Mouse (Mus musculus) cerebellum, adult 8-10 months (tissue): ENCODE data around the gene Prpf39.

ENCODE experiments used
- DNase-seq: peaks from one replicate; pipeline ENCODE4 v3.0.0; 2022

The Prpf39 gene

DNA sequence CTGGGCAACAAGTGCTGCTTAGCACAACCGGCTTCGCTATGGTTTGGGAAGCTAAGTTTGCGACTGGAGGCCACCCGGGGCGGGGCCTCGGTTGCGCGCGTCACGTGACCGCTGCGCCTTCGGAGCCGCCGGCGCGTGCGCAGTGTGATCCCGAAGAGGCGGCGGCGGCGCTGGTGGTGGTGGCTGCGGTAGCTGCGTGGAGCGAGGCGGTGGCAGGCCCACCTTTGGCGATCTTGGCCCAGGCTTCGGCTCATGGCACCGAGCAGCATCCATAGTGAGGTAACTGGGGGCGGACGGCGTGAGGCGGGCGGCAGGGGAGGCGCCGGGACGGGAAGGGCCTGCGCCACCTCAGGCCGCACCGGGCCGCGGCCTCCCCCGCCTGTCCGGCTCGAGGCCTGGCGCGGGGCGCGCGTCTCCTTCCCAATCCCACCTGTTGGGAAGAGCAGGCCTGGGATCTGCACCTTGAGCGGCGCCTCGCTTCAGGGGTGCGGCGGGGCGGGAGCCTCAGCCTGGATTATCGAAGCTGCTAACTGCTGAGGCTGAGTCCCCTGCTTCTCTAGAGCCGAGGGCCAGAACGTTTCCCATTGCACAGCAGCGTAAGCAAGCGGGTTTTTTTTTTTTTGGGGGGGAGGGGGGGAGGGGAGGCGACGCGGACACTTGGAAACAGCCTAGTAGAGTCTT, at the start of gene Prpf39:
TSS of gene Prpf39 (plus strand) at position 144 of the 681 bp plus-strand sequence.
- peak; percentile 90 for DNase-seq

DNA sequence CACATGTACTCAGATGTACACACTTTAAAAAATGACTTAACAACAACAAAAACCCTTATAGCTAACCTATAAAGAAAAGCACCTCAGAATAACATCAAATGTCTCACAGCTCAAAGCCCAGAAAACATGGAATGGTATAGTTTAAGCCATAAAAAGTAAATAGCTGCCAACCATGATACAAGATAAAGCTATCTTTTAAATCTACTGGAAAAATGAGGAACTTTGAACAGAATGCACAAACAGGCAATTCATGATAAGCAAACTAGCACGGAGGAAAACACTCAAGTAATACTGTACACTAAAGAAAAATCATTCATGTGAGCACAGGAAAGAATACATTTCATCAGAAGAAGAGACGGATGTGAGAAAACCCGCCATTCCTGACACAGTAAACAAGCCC, 28.4 kb upstream of the Prpf39 start:
- DNase-seq, result no peak

DNA sequence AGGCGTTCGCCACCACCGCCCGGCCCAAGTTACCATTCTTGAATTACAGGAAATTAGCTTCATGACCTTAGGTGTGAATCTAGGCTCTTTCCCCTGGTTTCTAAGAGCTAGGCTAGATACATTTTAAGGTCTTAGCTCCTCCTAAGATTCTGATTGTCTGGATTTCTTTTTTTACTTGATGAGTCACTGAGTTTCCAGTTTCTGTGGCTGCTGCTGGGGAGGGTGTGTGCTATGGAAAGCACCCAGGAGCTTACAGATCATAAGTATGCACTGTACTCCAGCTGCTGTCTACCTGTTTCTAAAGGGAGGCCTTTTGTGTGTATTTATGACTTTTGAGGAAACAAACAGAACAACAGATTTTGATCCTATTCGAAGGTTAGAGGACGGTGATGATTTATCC, 13.3 kb upstream of the Prpf39 start:
- no peak for DNase-seq

DNA sequence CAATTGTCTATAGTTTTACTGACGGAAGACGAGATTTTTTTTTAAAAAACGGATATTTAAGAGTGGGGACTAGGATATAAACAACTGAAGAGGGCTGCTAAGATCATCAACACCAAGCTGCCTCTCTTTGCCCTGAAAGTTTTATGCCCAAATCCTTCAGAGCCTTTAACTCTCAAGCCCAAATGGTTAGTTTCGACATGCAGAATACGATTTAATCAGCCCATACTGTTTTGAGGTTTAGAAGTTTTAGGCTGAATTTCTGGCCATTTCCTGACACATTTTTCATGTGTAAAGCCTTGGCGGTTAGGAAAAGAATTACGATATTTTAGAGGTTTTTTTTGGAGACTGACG, 319 bp upstream of the Prpf39 start:
- DNase-seq, result no peak

DNA sequence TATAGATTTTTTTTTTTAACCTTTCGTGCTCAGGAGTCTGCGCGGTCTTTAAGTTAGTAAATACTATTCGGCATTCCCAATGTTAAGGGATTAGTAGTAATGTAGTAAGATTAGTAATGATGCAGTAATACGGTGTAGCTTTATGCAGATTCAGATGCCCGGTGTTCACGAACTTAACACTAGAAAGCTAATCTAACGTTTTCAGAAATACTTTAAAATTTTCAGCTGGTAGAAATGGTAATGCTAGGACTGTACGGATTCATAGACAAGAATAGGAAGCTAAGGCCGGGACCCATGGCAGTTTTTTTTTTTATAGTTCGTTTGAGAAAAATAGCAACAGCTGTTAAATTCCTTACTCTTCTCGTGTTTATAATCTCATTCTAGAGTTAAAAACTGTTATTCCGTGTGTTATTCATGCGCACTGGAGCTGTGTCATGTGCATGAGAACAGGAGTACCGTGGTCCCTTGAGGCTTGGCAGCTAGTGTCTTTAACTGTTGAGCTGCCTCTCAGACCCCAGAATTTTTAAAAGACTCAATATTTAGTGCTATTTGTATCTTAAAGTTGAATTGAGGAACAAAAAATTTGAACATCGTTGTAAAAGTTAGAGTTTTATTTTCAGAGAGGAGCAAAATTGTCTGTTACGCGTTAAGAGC, 886 bp downstream of the Prpf39 start:
- no peak for DNase-seq

DNA sequence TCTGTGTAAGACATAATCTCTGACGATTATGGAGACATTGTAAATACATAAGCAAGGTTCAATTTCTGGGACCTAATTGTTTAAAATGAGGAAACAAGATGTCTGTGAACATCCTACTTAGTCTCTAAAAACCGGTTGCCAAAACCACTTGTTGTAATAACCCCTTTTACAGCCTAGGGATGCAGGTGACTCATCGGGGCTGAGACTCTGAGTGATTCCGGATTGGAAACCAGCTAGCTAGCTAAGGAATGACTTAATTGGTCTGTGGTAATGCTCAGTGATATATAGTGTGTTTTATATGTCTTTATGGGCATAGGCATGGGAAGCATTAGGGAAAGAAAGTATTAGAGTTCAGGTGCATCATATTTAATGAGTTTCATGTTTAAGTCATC, 1.4 kb downstream of the Prpf39 start:
- no peak for DNase-seq

DNA sequence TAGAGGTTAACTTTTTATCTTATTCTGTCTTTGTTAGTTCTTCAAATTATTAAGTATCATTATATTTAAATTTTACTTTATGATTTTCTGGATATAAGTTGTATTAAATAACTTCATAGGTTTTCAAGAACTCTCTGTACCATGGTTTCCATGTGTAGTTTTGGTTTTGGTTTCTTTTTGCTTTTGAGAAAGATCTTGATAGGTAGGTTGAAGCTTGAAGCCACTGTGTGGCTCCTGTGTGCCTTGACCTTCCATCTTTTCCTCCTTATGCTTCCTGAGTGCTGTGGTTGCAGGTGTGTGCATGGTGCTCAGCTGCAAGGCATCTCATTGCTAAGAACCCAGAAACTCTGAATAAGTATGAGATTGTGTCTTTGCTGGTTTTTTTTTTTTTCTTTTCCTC, 12.7 kb downstream of the Prpf39 start:
- DNase-seq, result no peak

DNA sequence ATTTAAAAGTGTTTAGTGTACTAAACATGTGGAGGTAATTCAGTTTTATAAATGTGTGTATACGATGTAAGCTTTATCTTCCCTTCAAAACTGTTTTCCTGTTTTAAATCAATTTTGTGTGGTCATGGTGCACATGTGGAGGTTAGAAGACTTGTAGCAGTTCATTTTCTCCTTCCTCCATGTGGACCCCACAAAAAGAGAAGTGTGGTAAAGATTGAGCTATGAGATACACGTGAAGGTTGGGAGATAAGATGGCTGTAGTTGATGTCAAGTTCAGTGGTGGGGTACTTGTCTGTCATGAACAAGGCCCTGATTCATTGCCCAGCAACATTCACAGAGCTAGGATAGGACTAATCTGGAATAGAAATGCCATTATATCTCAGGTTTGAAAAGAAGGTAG, 22.1 kb downstream of the Prpf39 start:
- DNase-seq, result no peak

DNA sequence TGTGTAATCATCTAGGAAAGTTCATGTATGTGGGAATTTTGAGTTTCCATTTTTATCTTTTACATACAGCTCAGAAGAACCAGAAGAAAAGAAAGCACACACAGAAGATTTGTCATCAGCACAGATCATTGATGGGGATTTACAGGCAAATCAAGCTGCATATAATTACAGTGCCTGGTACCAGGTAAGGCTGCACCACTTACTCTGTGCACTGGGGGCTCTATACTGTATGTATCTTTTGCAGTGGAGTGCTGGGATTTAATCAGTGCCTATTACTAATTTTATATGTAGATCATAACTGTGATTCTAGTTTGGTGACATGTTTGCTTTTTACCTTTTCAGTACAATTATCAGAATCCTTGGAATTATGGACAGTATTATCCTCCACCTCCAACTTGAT, 24.9 kb downstream of the Prpf39 start:
- no peak for DNase-seq

DNA sequence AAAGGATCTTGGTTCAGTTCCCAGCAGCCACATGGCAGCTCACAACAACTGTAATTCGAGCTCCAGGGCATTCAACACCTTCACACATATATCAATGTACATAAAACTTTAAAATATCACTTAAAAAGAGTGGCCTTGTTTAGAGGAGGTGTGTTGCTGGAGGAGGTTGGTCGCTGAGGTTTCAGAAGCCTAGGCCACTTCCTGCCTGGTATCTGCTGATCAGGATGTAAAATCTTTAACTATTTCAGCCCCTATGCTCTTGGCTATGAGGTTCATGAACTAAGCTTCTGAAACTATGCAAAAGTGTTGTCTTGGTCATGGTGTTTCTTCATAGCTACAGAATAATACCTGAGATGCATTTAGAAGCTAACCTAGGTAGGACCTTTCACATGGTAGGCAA, 29.1 kb downstream of the Prpf39 start:
- DNase-seq, result no peak

DNA sequence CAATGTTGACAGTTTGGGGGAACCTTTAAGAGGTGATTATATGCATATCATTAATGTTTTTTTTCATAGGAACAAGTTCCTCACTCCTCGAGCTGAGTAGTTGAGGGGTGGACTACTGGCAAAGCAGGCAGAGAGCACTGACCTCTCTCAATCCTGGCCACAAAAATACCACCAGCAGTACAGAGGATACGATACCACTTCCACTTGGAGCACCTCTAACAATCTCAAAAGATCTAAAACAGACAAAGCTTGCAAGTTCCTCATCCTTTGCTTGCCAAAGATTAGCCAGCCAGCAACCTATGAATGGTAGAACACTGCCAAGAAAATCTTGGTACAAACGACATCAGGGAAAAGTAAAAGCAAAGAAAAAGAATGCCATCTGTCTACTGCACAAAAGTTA, 30.1 kb downstream of the Prpf39 start:
- DNase-seq, result no peak

DNA sequence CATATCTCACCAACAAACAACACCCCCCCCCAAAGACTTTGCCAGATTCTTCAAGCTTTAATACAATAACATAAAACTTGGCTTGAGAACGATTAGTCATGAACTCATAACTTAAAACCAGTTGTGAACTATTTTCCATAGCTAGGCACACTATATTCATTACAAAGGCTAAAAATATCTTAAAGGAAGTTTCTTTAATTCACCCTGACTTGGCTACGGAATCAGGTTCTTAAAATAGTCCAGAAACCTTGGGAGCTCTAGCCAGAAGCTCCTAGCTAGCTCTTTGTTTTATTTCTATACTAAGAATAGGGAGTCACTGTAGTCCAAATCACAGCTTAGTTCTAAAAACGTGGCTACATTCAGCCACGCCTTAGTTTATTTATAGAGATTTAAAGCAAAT, 32.3 kb downstream of the Prpf39 start:
- DNase-seq, result no peak

DNA sequence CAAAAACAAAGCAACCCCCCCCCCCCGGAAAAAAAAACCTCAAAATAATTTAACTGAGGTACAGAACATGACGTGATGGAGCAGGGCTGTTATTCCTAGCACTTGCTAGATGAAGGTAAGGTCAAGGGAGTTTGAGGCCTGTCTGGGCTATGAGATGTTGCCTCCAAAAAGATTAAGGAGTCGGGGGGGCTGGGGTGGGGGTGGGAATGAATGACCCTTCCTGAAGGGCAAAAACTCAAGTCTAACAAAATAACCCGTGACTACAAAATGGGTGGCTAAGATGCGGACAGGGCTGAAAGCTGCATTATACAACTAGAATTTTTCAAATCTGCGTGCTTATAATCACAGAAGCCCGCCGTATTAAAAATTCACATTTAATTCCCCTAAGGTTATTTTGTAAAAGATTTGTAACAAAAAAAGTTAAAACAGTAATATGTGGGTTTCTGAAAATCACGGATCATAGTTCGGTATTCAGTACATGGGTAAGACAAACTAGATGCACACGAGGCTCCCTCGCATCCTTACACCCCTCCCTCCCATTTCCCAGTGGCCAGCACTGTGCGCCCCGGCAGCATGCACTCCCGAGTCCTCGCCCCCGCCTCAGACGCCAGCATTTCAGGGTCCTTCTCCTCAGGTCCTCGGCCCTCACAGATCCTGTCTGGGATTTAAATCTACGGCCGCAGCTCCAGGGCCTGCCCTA, 36.9 kb downstream of the Prpf39 start:
- no peak for DNase-seq

DNA sequence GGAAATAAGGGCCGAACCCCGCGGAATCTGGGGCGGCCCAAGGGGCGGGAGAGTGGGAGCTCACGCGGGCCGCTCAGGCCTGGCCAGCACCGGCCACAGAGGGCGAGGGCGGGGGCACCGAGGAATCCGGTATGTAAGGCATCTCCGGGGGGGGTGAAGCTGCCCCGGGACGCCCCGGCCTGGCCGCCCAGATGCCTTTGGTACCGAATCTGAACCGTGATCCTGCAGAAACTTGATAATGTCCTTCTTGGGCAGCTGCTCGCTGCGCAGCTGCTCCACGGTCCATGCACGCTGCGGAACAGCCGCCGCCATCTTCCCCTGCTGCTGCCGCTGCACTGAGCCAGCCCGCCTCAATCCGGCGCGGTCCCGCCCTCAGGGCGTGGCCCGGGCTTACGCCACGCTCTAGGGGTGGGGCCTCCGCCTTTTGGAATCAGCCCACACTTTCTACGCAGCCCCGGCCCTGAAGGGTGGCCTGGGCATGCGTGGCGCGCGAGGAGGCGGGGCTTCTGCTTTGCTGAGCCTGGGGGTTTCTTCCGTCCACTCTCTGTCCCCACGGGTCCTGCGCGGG, 37.6 kb downstream of the Prpf39 start, which contains the start of gene Fkbp3:
TSS of gene Fkbp3 (minus strand) at position 397 of the 568 bp plus-strand sequence.
- DNase-seq, result peak; percentile 98

DNA sequence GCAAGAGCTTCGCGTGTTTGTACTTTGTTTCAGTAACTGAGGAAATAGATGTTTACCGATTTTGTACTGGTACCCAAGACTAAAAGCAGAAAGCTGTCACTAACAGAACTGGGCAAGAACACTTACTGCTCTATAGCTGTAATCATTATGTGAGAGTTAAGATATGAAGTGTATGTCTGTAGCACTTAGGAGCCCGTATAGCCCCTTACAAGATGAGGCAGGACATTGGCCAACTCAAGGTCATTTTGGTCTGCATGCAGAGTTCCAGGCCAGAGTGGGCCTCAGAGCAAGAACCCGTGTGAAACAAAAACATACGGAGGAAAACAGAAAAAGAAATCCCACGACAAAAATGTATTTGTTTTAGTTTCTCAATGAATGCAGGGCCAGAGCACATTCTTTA, 38.5 kb downstream of the Prpf39 start:
- DNase-seq, result peak; percentile 18

DNA sequence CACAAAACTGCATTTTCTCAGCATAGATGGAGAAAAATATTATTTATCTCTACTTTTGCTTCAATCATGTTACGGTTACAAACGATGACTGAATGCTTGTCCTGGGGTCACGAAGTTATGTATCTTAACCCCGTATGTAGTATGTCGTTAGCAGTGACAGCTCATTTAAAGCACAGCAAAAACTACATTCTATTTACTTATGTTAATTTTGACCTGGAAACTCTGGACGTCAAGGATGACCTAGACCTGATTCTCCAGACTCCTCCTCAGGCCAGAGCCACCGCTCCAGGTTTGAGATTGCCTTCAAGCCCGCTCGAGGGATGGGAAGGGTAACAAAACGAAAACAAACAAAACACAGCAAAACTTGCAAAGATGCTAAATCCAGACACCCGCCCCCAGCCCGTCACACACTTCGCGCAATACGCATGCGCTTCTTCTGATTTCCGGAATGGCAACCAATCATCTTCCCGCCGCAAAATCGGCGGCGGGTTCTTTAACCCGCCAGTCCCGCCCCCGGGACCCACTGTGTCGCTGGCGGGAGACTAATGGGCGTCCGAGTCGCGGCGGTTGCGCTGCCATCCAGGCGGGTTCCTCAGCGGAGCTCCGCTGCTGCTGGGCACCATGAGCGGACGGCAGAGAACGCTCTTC, 39.1 kb downstream of the Prpf39 start, which contains the start of gene Fancm:
TSS of gene Fancm (plus strand) at position 519 of the 648 bp plus-strand sequence.
- peak; percentile 84 for DNase-seq

DNA sequence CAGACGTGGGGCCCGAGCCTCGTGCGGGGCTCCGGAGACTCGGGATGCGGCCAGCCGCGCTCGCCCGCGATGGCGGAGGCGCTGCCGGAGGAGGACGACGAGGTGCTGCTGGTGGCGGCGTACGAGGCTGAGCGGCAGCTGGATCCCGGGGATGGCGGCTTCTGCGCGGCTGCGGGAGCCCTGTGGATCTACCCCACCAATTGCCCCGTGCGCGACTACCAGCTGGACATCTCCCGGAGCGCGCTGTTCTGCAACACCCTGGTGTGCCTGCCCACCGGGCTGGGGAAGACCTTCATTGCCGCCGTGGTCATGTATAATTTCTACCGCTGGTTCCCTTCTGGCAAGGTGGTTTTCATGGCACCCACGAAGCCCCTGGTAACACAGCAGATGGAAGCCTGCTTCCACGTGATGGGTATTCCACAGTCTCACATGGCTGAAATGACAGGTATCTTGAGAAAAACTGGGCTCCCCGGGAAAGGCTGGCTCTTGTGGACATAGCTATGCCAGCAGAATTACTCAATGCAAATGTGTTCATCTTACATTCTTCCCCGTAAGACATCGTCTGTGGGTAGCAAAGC, 39.7 kb downstream of the Prpf39 start:
- DNase-seq, result no peak

DNA sequence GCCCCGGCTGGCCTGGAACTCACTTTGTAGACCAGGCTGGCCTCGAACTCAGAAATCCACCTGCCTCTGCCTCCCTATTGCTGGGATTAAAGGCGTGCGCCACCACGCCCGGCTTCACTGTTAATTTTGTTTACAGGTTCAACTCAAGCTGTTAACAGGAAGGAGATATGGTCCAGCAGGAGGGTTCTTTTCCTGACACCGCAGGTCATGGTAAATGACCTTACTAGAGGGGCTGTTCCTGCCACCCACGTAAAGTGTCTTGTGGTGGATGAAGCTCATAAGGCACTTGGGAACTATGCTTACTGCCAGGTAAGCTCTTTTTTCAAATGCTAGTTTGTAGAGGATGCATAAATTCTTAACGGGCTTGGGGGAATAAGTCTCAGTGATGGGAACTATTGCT, 40.8 kb downstream of the Prpf39 start:
- no peak for DNase-seq

DNA sequence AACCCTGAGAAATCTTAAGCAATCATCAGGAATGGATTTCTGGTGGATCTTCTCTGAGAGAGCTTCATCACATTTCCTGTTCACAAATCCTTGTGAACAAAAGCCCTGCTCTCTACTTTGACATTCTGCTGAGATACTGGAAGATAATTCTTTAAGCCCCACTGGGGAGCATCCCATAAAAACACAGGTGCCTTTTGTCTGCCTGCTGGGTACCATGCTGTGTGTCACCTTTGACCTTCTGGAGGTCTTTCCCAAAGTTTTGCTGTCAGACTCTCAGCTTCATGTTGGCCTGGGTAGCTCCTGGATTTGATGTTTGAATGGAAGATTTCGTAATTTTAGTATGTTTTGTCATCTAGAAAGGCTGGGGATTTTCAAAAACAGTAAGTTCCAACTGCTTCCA, 72.6 kb downstream of the Prpf39 start:
- no peak for DNase-seq

DNA sequence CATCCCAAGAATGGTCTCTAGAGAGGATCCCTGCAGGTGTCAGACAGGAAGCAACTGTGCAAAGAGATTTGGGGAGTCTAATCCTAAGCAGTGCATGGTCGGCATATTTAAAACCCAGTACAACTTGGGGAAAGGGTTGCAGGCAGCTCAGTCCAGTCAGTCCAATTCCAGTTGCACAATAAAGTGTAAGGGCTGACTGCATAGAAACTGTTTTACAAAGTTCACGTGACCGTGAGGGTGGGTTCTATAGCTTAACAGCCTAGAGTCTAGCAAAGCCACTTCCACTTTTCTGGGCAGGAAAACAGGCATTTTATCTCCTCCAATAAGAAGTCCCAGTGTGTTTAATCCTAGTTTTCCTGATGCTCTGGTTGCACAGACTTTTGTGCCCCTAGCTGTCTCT, 75.4 kb downstream of the Prpf39 start:
- no peak for DNase-seq

DNA sequence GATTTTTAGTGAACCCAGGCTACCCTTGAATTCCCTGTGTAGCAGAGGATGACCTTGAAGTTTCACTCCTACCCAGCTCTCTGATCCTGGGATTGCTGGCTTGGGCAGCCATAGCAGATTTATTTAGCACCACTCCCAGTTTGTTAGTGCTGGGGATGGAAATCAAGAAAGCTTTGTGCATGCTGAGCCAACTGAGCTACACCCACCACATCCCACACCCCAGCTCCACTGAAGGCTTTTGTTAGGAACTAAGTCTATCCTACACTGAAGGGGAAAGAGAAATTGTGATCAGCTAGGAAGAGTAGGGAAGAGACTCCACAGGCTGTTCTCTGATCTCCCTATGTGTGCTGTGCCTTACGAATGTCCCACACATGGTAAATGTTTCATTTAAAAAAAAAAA, 76.7 kb downstream of the Prpf39 start:
- no peak for DNase-seq
